Mouse (Mus musculus) left cerebral cortex, adult 2 months (tissue): Measurements from ENCODE around the gene Vdac1. TPM values are rescaled to one million over a fixed set of nuclear protein-coding genes. Genes with fewer than 3 reads are reported as not detected.
A peak's percentile ranks its signal among the peaks of the same experiment; 100 is the strongest.

Experiments
- DNase-seq, 2 experiments: peaks; one replicate each; pipeline ENCODE4 v3.0.0; 2021 to 2022; ENCODE audit warnings: low spot score in 2 of 2, mixed read lengths in 1 of 2; ENCODE audit errors: extremely low spot score in 1 of 2
- H3K27ac ChIP-seq: fragments of 200-600 bp; 2 replicates; pipeline ENCODE4 v1.8.1; 2022
- H3K4me3 ChIP-seq: fragments of 200-600 bp; 2 replicates; pipeline ENCODE4 v1.8.1; 2022
- CTCF ChIP-seq: fragments of 200-600 bp; IDR thresholded peaks from 2 replicates; pipeline ENCODE4 v1.8.1; 2022; ENCODE audit warnings: antibody characterized with exemption, mild to moderate bottlenecking, moderate library complexity
- intact Hi-C: fragments of 180-260 bp; cut with DNase I; formaldehyde crosslinking; loops from one replicate; pipeline ENCODE4 v1.15.1; 2025
- total RNA-seq, 2 experiments: library from RNA; stranded (reverse); gene quantifications; 2 replicates each; pipeline ENCODE4 v1.2.3; 2021

The Vdac1 gene
- total RNA-seq, 2 experiments from 2014 or later = 518 to 557 TPM

GRCm38 (mm10) chr11:52433797-52434195 lies 73.1 kb downstream of the Vdac1 start:
- H3K27ac ChIP-seq = peak overlapping the region; percentile 24; the same call in 1 of the 2 replicates
- H3K4me3 ChIP-seq = no peak overlapping the region
- intact Hi-C loops = loop anchor here (5.0 kb wide), 2 partner anchors 324 to 454 kb away; no protein-coding TSS in a partner anchor
- no peak for DNase-seq
- no peak for TF ChIP-seq CTCF

DNA sequence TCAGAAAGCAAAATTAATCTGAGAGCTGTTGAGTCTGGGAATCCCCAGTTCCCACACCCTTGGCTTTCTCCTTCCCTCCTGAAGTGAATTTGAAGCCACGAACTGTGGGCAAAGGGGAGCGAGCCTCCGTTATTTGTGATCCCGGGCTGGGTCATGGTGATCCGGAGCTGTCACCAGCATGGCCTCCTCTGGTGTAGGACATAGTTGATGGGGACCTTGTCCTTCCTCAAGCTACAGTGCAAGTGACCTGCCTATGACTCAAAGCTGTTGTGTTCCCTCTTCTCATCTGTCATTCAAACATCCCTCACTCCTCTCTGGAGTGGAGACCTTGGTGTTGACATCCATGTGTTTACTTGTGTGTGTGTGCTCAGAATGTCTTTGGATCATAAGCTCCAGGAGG lies 74.8 kb downstream of the Vdac1 start:
- H3K27ac ChIP-seq = no peak overlapping the region
- intact Hi-C loops = loop anchor here (5.0 kb wide), 1 partner anchor 212 kb away; no protein-coding TSS in a partner anchor
- no peak for TF ChIP-seq CTCF

GRCm38 (mm10) chr11:52437123-52437522 lies 76.5 kb downstream of the Vdac1 start:
- Histone ChIP-seq H3K27ac (no peak overlapping the region; the same call in 1 of the 2 replicates), H3K4me3 (no peak overlapping the region)
- peak; percentile 9; the same call in 1 of the 2 replicates for TF ChIP-seq CTCF
- DNase-seq = peak; percentile 73 to 77
- intact Hi-C loops = loop anchor here (2.0 to 5.0 kb wide), 2 partner anchors 100 to 210 kb away; no protein-coding TSS in a partner anchor

More for the DNA sequence above, 74.8 kb downstream of the Vdac1 start:
- DNase-seq = no peak
- no peak overlapping the region for H3K4me3 ChIP-seq

Other genes with a start within 250 kb of the Vdac1 start
- not detected for gene Olfr1373, start 215.3 kb upstream of the Vdac1 start, total RNA-seq
- gene Olfr1371, start 146.9 kb upstream of the Vdac1 start, total RNA-seq = not detected
- gene Skp1a, start 128.9 kb upstream of the Vdac1 start, total RNA-seq = 100 to 1,000 TPM; 436 to 471 TPM
- 1 to 10 TPM; 3.8 to 5.0 TPM for gene Tcf7, start 77.8 kb upstream of the Vdac1 start, total RNA-seq
- 10 to 100 TPM; 59.2 to 64.2 TPM for gene 9530068E07Rik, start 35.6 kb downstream of the Vdac1 start, total RNA-seq